ENCODE assay signal across 24 mouse cellular contexts in the genomic region with DNA sequence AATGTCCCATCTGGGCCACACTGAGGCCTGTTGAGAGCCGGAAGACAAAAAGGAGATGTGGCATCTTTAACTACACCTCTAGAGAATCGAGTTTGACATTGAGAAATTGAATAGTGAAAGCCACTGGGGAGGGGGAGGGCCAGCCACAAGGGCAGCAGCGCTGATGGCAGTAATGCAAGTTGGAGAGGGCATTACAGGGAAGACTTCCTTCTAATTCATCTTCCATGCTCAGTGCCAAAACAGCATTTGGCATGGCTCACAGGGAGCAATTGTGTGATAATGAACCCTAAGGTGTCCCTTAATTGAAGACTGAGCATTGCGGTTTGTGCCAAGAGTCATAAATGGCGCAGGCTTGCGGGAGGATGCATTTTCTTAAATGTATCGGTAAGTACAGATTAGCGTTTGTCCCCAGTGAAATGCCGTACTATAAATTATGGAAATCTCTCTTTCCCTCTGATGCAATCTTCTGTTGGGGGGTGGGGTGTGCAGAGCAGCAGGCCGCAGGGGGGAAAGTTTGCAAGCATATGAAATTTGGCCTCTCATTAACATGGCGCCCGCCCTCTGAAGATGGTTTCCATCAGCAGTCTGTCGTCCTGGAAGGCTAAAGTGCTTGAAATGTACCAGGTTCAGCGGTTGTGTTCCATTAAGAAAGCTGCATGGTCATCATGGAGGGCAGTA. TPM values are rescaled to one million over a fixed set of nuclear protein-coding genes. Genes with fewer than 3 reads are reported as not detected.
DNase-seq lines count a peak whose midpoint lies in the region; ATAC-seq lines count a peak whose summit lies in the region.
"Had no signal": no experiment of that assay in that cellular context is flagged by ENCODE, and none has a peak within 500 bp of the region (broad histone marks: within the 10 kb centered on the region; RNA-seq: fewer than 3 reads in every experiment).

No protein-coding gene starts in this region.

- peak; percentile 23; the same call in 1 of the 2 replicates for ATAC-seq in hindbrain, embryonic 15.5 days (ENCODE audit: low FRiP score, low read depth)
- no peak for ATAC-seq in frontal cortex, adult (ENCODE audit: low TSS enrichment)
- ATAC-seq: intestine, embryonic 16.5 days; midbrain, embryonic 16.5 days had no signal

- no peak overlapping the region for H3K9ac ChIP-seq in hindbrain, embryonic 15.5 days
- H3K9ac ChIP-seq: liver, embryonic 13.5 days had no signal

- 50% methylated on average over 14 of the region's 14 CpGs for WGBS in hindbrain, embryonic 15.5 days

- intact Hi-C loops in left cerebral cortex, postnatal 4 days (cut with DNase I), result no loop called here

- H3K4me1 ChIP-seq in hindbrain, embryonic 15.5 days (replicated peaks), result peaks cover 5% of the 10 kb centered on the region; the same call in 1 of the 2 replicates
- H3K4me1 ChIP-seq: liver, embryonic 13.5 days; megakaryocyte, embryonic 14.5 days had no signal

- H3K4me2 ChIP-seq in hindbrain, embryonic 15.5 days, result no peak overlapping the region
- H3K4me2 ChIP-seq: heart, embryonic 11.5 days; liver, embryonic 13.5 days had no signal

- peak; percentile 10 for DNase-seq in cerebellum, adult 9-10 months
- no peak for DNase-seq in cerebellum, adult 8-10 months
- peak; percentile 47 for DNase-seq in left cerebral cortex, postnatal 4 days
- no peak for DNase-seq in left cerebral cortex, adult 11 months (ENCODE audit: low spot score)
- DNase-seq in R1 (ENCODE audit: low read depth, low spot score), result peak; percentile 22
- DNase-seq in adrenal gland, postnatal 14 days, result no peak
- DNase-seq: adrenal gland, postnatal 36 days; kidney, postnatal 25 days; liver, embryonic 13.5 days; lung, adult 2 months; lung, postnatal 36 days; right cerebral cortex, postnatal 14 days had no signal

- H3K9me3 ChIP-seq in hindbrain, embryonic 15.5 days, result no peaks in the 10 kb centered on the region
- H3K9me3 ChIP-seq: liver, embryonic 13.5 days had no signal

- peaks cover 16% of the 10 kb centered on the region for H3K36me3 ChIP-seq in hindbrain, embryonic 15.5 days

- no peaks in the 10 kb centered on the region for H3K27me3 ChIP-seq in hindbrain, embryonic 15.5 days
- H3K27me3 ChIP-seq: liver, embryonic 13.5 days had no signal

- H3K27ac ChIP-seq in hindbrain, embryonic 15.5 days (replicated peaks), result no peak overlapping the region
- H3K27ac ChIP-seq: liver, embryonic 13.5 days had no signal

- no peak overlapping the region for H3K4me3 ChIP-seq in hindbrain, embryonic 15.5 days
- H3K4me3 ChIP-seq: liver, embryonic 13.5 days; megakaryocyte, embryonic 14.5 days had no signal

RNA-seq across cellular contexts. Expression of a gene that starts 21.2 kb away (rescaled TPM):
- total RNA-seq in left cerebral cortex, postnatal 4 days (2021), result under 1 TPM; 0.44 to 0.64 TPM
- polyA plus RNA-seq in hindbrain, embryonic 15.5 days (2015; fragmentation: Nextera tagmentation; extraction: Ambion mirVana), result 1.7 and 3.1 TPM in 2 replicates
- total RNA-seq in adrenal gland, postnatal 14 days (2021), result not detected in 2 replicates
- total RNA-seq: adrenal gland, postnatal 36 days; gastrocnemius, adult 8-10 months; hematopoietic stem cell, adult 5-6 weeks had no signal
- polyA plus RNA-seq: cerebellum, adult 2 months; heart, postnatal 0 days; intestine, embryonic 16.5 days; kidney, embryonic 14.5 days; liver, embryonic 13.5 days; lung, adult 2 months; thymus, postnatal 0 days had no signal

RNA-seq across cellular contexts. Expression of a gene that starts 46.2 kb away (rescaled TPM):
- 10 to 100 TPM; 48.9 to 50.9 TPM for total RNA-seq in left cerebral cortex, postnatal 4 days (2021)
- 47.9 and 48.5 TPM in 2 replicates for polyA plus RNA-seq in hindbrain, embryonic 15.5 days (2015; fragmentation: Nextera tagmentation; extraction: Ambion mirVana)
- total RNA-seq in adrenal gland, postnatal 14 days (2021), result 49.9 and 54.4 TPM in 2 replicates

RNA-seq across cellular contexts. Expression of a gene that starts 51.9 kb away (rescaled TPM):
- 10 to 100 TPM; 28.4 to 29.0 TPM for total RNA-seq in left cerebral cortex, postnatal 4 days (2021)
- polyA plus RNA-seq in hindbrain, embryonic 15.5 days (2015; fragmentation: Nextera tagmentation; extraction: Ambion mirVana), result 42.0 and 42.4 TPM in 2 replicates
- 22.8 and 25.3 TPM in 2 replicates for total RNA-seq in adrenal gland, postnatal 14 days (2021)

Comparison
In these comparisons a context has a peak if more than half of its experiments do, and no peak if none do; other contexts are left out.
1. DNase-seq: peak in cerebellum, adult 9-10 months (single experiment), left cerebral cortex, postnatal 4 days (single experiment) and R1 (single experiment); none in cerebellum, adult 8-10 months (single experiment), left cerebral cortex, adult 11 months (single experiment) and adrenal gland, postnatal 14 days (single experiment).